In genomic region chr12:85572047-85572475, GRCm38 (mm10) we compare ENCODE assay signal across 7 mouse cellular contexts. TPM values are rescaled to one million over a fixed set of nuclear protein-coding genes. Genes with fewer than 3 reads are reported as not detected.
DNase-seq lines count a peak whose midpoint lies in the region; ATAC-seq lines count a peak whose summit lies in the region.

No protein-coding gene starts in this region.

- H3K4me1 ChIP-seq in hindbrain, embryonic 11.5 days (replicated peaks; ENCODE audit: control insufficient read depth, insufficient read depth, low read length), result no peaks in the 10 kb centered on the region

- H3K36me3 ChIP-seq in hindbrain, embryonic 11.5 days (ENCODE audit: control insufficient read depth, insufficient read depth, low read length), result no peaks in the 10 kb centered on the region

- peak; percentile 38 for DNase-seq in adipocyte (ENCODE audit: low spot score)
- DNase-seq in cerebellum, adult 9-10 months, result peak; percentile 36
- DNase-seq in frontal cortex, postnatal 14 days (ENCODE audit: low spot score in 2 of 2), result peak; percentile 35 to 42
- peak; percentile 43 for DNase-seq in hindbrain, embryonic 11.5 days (ENCODE audit: low spot score)
- DNase-seq in left cerebral cortex, postnatal 4 days, result peak; percentile 84
- DNase-seq in neural tube, embryonic 10.5 days (ENCODE audit: extremely low spot score, low spot score), result peak; percentile 26
- peak; percentile 59 for DNase-seq in yolk sac, embryonic 10.5 days (ENCODE audit: low spot score)

- H3K9ac ChIP-seq in hindbrain, embryonic 11.5 days (ENCODE audit: low read depth, low read length), result no peak overlapping the region

- no peaks in the 10 kb centered on the region; the same call in 1 of the 2 replicates for H3K27me3 ChIP-seq in hindbrain, embryonic 11.5 days (ENCODE audit: control insufficient read depth, insufficient read depth, low read length)

- intact Hi-C loops in left cerebral cortex, postnatal 4 days (cut with DNase I), result no loop called here

- H3K4me2 ChIP-seq in hindbrain, embryonic 11.5 days (replicated peaks; ENCODE audit: low read depth, low read length), result no peak overlapping the region

- 39% methylated on average over 10 of the region's 10 CpGs for WGBS in hindbrain, embryonic 11.5 days

- H3K9me3 ChIP-seq in hindbrain, embryonic 11.5 days (ENCODE audit: control insufficient read depth, low read length), result no peaks in the 10 kb centered on the region

- no peak overlapping the region for H3K27ac ChIP-seq in hindbrain, embryonic 11.5 days (ENCODE audit: low read depth, low read length)

- no peak for ATAC-seq in hindbrain, embryonic 11.5 days (ENCODE audit: low FRiP score)

- no peak overlapping the region for H3K4me3 ChIP-seq in hindbrain, embryonic 11.5 days (ENCODE audit: low read depth, low read length)

RNA-seq across cellular contexts. Expression of gene Jdp2, which starts 26.8 kb away (rescaled TPM):
- polyA plus RNA-seq in hindbrain, embryonic 11.5 days (2014; fragmentation: Nextera tagmentation; extraction: Ambion mirVana), result 0.25 and 0.43 TPM in 2 replicates
- total RNA-seq in left cerebral cortex, postnatal 4 days (2021), result 10 to 100 TPM; 16.4 to 19.1 TPM

Comparison
In these comparisons a context has a peak if more than half of its experiments do, and no peak if none do; other contexts are left out.
1. DNase-seq: peak in every context shown above with its lines; median percentile 84 in left cerebral cortex, postnatal 4 days; 59 in yolk sac, embryonic 10.5 days; 43 in hindbrain, embryonic 11.5 days; 38 in frontal cortex, postnatal 14 days; 38 in adipocyte; 36 in cerebellum, adult 9-10 months; 26 in neural tube, embryonic 10.5 days.